Mouse (Mus musculus) spleen, adult 12 weeks (tissue): ENCODE results near the gene B4galnt1.
"Not testable (repeated sequence)": the region's sequence is repeated elsewhere in the genome, so short reads cannot be mapped to it uniquely, and the experiment has no call there.

Source experiments
- DNase-seq: peaks from one replicate; pipeline ENCODE4 v3.0.0; 2022; ENCODE audit warnings: low spot score

B4galnt1 gene

DNA sequence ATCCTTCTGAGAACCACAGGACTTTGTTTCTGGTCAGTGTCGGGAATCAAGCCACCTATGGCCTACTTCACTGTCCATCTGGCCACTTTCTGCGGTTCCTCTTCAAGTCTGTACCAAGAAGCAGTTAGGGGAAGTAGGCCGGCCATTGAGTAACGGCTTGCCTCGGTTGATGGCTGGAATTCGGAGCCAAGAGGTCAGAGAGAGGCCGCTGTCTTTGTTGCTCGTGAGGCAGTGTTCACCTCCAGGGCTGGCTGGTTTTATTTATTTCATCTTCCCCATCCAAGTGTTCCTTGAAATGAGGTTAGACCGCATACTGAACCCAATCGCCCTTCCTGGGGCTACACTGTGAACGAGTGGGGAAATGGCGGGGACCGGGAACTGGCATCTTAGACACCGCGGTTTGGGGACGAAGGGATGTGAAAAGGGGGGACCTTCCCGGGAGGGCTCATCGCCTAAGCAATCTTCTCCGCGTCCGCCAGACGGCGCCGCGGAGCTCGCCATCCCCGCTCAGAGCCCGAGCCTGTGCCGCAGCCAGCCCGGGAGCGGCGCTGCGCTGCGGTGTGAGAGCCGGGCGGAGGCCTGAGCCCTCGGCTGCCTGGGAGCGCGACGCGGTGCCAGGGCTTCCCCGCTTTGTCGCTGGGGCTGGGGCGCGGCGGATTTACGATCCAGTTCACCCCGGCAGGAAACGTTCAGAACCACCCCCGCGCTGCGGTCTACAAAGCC lies at the start of gene B4galnt1:
TSS of gene B4galnt1 (plus strand) at position 595 of the 723 bp plus-strand sequence.
- DNase-seq: peak; percentile 79

DNA sequence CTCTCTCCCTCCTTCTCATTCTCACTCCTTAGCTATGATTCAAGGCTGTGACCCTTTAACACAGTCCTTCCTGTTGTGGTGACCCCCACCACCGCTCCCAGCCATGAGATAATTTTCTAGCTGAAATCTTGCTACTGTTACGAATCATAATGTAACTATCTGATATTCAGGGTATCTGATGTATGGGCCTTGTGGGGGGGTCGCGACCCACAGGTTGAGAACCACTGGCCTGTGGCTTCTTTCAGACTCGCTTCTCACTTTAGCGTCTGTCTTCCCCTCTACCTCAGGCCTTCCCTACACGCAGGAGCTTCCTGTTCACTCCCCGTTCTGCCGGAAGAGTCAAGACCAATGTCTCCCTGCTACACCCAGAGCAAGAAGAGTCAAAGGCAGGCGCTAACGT lies 46.6 kb upstream of the B4galnt1 start:
- no peak for DNase-seq

DNA sequence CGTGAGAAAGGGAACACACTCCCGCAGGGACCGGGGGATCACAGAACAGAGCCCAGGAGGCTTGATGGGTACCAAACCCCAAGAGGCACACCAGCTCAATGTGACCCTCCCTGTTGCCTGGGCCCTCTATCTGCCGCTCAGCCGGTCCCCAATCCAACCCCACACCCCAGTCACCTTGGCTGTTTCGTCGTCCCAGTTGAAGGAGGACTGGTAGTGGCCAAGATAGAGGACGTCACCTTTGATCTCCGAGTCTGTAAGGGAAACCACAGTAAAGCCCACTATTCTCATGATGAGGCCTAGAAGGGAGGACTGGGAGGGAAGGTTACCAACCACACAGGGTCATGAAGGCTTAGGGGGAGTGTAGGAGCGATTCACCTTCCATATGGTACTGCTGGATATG lies 45.8 kb upstream of the B4galnt1 start:
- no peak for DNase-seq

DNA sequence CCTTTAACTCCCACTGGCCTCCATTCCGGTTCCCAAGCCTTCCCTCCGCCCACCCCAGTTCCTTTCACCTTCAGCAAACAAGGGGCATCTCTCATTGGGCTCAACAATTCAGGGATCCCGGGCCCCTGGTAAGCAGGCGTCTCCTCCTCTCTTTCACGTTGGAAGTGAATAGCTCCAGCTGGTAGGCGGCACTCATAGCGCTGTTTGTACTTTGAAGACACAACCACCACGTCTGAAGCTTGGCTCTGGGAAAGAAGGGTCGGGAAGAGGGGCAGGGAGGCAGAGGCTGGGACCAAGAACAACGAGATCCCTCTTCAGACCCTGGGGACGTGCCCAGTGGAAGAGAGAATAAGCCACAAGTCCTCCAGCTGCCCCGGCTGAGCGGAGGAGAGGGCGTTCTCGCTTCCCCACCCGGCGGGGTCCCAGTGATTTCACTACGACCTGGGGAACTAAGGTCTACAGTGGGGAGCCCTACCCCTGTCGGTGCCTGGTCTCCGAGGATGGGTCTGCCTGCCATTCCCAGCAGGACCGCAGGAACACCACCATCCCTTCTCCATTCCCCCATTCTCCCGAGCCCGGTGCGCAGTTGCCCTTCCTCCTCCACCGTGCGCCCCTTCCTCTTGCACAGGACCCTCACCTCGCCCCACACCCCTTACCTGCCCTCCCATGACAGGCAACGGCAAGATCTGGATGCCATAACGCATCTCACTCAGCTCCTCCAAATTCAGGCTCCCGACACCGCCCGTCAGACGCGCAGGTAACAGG lies 44.5 kb upstream of the B4galnt1 start:
- no peak for DNase-seq

DNA sequence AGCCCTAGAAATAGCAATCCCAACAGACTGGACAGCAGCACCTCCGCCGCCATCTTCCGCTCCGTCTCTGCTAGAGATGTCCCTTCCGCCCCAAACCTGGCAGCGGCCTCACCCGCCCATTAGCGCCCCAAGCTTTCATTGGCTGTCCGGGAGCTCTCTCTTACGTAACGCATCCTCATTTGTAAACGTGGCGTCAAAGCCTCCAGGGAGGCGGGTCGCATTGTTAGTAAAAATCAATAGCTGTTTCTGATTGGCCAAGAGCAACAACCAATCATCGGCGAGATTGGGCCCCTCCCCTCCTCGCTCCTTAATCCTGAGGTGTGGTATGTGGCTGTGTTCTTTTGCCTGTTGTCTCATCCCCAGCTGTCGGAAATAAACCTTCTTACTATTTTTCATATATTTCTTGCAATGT lies 44.0 kb upstream of the B4galnt1 start, which contains the start of gene Os9:
TSS of gene Os9 (minus strand) at position 66 of the 412 bp plus-strand sequence.
- DNase-seq: peak; percentile 91

DNA sequence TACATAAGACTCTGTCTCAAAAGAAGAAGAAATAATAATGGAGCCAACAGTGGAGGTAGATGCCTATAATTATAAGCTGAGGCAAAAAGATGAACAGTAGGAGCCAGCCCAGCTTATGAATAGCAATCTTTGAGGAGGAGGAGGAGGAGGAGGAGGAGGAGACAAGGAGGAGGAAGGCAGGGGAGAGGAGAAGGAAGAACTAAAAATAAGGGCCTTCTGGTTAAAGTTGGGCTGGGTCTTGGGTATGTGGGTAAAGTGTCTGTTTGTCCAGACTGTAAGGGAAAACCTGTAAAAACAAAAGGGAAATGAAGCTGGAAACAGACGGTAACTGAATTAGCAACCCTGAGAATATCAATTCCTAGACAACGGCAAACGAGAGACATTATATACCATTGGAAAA lies 43.0 kb upstream of the B4galnt1 start:
- no peak for DNase-seq

DNA sequence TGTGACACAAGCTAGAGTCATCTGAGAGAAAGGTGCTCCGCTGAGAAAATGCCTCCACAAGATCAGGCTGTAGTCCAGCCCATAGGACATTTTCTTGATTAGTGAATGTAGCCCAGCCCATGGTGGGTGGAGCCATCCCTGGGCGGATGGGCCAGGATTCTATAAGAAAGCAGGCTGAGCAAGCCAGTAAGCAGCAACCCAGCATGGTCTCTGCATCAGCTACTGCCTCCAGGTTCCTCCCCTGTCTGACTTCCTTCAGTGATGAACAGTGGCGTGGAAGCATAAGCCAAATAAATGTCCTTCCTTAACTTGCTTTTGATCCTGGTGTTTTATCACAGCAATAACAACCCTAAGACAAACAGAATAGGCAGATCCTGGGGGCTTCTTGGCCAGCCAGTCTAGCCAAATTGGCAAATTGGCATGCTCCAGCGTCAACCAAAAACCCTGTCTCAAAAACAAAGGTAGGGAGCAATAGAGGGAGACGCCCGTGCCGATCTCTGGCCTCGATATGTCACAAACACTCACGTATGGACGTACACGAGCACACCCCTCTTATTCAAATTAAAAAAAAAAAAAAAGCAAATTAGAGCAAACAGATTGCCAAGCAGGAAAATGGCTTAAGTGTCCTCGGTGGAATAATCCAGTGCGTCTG lies 42.1 kb upstream of the B4galnt1 start:
- peak; percentile 65 for DNase-seq

DNA sequence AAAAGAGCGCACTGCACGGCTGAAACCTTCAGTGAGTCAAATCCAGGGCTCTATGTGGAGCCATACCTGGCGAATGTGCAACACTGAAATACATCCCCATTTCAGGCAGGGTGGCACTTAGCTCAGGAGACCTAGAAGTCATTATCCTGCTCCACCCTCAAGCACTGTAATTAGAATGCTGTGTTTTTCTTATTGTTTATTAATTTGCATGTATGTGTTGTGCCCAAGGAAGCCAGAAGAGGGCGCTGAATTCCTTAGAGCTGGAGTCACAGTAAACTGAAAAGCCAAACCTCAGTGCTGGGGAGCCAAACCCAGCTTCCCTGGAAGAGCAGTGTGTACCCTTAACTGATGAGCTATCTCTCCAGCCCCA lies 41.6 kb upstream of the B4galnt1 start:
- peak; percentile 63 for DNase-seq

DNA sequence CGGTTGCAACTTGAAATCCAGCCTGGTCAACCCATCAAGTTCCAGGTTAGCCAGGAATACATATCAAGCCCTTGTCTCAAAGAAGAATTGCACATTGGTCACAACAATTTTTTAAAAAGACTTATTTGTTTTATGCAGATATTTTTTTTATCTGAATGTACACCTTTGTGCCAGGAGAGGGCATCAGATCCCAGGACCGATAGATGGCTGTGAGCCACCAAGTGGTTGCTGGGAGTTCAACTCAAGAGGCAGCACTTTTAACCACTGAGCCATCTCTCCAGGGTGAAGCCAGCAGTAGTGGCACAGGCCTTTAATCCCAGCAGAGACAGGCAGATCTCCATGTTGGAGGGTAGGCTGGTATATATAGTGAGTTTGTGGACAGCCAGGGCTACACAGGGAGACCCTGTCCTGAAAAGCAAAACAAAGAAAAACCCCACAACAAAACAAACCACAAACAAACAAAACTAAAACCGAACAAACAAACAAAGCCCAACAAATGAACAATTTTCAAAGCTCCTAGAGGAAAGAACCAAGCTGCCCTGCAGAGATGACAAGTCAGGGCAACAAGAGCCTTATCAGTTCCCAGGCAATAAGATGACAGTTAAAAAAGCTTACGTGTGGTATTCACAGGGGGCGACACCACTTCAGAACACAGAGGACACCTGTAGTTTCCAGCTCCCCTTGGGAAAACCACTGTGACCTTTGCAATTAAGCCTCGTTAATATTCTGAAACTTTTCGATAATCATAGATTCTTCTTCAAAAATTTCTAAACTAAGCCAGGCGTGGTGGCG lies 39.6 kb upstream of the B4galnt1 start:
- peak; percentile 34 for DNase-seq

DNA sequence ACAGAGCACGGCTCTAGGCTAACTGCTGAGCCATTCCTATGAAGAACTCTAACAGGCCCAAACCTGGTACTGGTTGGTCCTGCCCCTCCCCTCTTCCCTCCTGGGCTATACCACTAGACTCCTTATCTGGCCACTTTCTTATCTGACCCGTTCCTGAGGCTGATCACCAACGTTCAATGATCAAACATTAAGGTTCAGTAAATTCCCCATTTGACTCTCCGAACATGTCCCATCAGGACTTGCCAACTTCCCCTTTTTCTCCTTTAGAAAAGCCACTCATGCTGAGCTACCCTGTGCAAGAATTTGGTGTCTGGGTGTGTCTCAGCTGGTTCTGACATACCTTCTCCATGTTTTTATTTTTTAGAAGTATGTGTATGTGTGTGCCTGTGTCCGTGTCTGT lies 38.4 kb upstream of the B4galnt1 start:
- no peak for DNase-seq

DNA sequence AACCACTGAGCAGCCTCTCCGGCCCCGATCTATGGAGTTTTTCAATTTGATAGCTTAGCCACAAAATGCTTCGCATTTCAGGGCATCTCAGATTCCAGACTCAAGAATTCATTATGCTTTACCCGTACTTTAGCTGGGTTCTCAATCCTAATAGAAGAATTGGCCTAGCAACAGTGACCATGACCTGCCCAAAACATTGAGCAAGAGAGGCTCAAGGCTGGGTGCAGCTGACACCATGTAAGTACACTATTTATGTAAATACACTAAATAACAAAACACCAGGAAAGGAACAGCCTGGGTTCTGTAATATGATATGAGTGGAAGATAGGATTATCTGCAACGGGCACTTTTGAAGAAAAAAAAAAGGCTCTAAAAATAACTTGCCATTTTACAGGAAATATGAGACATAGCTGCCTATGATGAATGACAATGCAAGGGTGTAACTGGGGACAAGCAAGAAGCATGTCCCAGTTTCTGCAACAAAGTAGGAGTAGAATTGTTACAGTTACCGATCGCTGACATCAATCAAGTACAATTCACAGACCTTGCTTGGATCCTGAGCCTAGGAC lies 37.2 kb upstream of the B4galnt1 start:
- DNase-seq: no peak

DNA sequence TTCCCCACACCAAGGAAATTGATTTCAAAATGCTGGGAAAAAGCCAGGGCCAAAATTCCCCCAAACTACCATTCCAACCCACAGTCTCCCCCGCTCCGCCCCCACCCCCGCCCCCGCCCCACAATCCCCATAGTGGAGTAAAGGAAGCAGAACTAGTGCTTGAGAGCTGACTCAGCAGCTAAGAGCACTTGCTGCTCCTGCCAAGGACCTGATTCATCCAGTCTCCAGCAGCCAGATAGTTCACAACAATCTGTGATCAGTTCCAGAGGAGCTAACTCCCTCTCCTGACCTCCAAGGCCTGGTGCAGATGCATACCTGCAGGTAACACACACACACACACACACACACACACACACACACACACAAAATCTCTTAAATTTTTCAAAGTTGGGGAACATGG lies 35.6 kb upstream of the B4galnt1 start:
- DNase-seq: no peak

DNA sequence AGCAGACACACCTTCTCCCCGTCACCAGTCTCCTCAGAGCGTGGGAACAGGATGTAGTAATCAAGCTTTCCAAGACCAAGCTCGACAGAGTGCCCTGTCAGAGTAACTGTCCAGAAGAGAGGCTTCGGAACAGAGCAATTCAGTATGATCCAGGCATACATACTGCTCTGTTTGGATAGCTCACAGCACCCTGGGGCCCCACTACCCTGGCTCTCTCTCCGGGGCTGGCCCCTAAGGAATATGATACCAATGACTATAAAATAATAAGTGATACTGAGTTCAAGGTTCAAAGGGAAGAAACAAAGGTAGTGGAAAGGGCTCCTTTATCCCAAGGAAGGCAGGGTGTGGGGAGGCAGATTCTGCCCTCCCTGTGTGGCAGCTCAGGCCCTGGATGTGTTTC lies 32.6 kb upstream of the B4galnt1 start:
- no peak for DNase-seq

DNA sequence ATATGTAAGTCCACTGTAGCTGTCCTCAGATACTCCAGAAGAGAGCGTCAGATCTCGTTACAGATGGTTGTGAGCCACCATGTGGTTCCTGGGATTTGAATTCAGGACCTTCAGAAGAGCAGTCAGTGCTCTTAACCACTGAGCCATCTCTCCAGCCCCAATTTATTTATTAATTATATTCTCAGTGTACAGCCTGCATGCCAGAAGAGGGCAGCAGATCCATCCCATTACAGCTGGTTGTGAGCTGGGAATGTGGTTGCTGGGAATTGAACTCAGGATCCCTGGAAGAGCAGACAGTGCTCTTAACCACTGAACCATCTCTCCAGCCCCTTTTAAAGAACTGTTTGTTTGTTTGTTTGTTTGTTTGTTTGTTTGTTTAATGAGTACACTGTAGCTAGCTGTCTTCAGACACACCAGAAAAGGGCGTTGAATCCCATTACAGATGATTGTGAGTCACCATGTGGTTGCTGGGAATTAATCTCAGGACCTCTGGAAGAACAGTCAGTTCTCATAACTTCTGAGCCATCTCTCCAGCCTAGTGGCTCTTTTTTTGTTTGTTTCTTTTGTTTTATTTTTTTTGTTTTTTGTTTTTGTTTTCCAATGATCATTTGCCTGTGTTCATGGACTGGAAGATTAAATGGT lies 30.5 kb upstream of the B4galnt1 start:
- not testable (repeated sequence) for DNase-seq

DNA sequence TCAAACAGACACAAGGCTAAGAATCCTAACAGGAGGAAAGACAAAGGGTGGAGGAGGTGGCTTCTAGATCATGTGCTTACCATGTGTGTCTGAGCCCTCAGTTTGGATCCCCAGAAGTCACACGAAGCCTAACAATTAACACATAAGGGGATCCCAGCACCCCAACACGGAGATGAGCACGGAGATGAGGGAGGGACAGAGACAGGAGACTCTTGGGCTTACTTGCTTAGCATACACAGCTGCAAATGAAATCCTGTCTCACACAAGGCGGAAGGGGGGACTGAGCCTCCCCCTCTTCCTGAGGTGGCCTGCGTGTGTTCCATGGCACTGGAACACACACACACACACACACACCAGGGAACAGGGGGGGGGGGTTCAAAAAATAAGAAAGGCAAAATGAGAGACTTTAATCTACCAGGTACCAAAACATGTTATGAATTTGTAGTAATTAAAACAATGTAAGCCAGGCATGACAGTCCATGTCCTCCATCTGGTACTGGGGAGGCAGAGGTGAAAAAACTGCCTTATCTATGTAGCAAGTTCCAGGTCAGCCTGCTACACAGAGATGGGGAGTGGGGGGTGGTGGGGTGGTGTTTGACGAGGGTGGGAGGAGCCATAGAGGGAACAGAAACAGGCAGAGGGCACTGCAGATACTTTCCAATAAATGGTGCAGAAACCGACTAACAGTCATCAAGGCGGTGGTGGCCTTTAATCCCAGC lies 29.7 kb upstream of the B4galnt1 start:
- DNase-seq: no peak

DNA sequence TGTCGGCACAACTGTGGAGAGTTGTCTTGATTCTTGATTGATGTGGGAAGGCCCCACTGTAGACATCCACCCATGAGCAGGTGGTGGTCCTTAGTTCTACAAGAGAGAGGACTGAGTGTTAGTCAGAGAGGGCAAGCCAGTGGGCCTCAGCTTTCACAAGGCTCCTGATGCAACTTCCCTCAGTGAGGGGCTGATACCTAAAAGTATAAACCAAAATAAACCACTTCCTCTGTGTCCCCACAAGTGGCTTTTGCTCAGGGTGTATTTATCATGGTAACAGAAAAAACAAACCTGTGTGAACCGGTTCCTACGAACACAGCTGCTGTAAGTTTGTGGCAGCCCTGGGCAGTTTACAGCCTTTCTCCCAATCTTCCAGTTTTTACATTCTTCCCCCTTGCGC lies 28.5 kb upstream of the B4galnt1 start:
- DNase-seq: no peak

DNA sequence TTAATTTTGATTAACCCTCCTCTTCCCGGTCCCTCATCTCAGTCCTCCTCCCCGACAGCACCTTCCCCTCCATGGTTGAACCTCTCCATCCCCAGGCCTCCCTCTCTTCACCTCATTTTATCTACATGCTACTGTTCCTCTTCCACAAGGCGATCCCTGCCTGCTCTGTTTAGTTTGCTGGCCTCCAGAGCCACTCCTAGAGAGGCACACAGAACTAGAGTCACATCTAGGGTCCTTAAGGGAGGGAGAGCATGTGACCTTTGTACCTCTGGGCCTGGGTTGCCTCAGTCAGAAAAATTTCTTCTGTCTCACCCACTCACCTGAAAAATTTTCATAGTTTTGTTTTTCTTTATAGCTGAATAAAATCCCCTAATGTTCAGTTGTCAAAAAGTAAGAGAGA lies 27.1 kb upstream of the B4galnt1 start:
- DNase-seq: no peak

DNA sequence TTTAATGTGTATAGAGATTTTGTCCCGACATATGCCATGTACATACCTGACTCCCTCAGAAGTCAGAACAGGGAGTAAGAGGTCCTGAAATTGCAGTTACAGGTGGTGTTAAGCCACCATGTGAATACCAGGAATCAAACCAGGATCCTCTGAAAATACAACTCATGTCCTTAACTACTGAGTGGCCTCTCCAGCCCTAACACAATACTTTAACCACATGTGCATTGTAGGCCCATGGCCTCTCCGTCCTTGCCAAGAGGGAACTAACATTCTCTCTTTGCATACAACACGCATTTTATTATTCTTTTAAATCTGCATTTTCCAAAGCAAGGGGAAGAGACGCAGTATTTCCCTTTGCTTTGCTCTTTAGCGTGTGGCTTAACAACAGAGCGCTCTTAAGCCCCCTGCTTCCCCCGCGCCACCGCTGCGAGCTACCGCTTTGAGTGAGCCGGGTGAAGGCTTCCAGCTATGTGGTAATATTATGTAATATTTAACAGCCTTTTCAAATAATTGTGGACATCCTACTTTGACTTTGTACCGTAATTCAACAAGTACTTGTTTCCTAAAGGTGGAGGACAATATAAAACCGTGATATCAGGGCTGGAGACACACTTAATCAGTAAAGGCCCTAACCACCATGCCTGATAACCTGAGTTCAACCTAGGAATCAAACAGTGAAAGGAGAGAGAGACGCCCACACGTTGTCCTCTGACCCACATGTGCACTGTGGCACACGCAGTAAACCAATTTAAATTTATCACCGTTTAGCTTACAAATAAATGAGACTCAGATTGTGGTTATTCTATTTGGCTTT lies 26.5 kb upstream of the B4galnt1 start:
- DNase-seq: no peak

DNA sequence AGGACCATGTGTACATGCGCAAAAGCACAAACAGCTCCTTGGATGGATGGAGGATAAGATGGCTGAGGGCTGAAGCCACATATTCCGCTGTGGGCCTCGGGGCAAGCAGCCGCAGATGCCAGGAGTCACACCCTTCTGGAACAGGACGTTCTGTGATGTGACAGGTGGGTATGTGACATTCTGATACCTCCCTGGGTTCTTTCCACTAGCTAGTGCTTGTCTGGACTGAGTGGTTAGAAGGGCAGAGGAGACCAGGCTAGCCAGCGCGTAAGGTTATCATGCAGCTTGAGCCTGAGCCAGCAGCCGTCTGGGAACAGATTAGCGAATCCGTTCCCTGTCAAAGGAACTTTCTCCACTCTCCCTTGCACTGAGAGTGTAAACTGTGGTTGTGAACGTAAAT lies 24.1 kb upstream of the B4galnt1 start:
- no peak for DNase-seq

DNA sequence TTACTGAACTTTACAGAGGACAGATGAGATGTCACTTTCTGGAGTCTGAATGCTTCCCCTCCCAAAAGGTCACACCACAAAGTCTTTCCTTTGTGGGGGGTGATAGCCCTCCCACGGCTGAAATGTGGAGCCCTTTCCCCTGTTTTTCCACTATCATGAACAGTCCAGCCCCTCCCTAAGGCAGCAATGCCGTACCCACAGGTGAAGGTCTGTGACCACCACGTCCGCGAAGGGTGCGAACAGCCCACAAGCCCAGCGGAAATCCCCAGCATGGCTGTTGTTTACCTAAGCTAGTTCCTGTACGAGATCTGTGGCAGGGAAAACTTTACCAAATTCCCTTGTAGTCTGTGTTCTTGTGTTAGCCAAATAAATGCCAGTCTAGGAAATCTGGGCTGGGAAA lies 23.5 kb upstream of the B4galnt1 start:
- no peak for DNase-seq
